Mouse (Mus musculus) intestine, postnatal 0 days (tissue): ENCODE results near the gene Ankrd35. TPM values are rescaled to one million over a fixed set of nuclear protein-coding genes. Genes with fewer than 3 reads are reported as not detected.
"Not testable (repeated sequence)": the region's sequence is repeated elsewhere in the genome, so short reads cannot be mapped to it uniquely, and the experiment has no call there.

Experiments
- ATAC-seq: fragments of 200-750 bp; cut with Nextera tagmentation; 2 replicates; pipeline ENCODE4 v1.8.0; 2017; ENCODE audit warnings: mild to moderate bottlenecking, moderate TSS enrichment, moderate library complexity
- H3K27ac ChIP-seq: fragments of 300-500 bp; sonication (generic); 2 replicates; pipeline ENCODE4 v1.5.1; 2014; ENCODE audit warnings: mild to moderate bottlenecking, low read depth, low read length, moderate library complexity
- H3K27me3 ChIP-seq: fragments of 300-500 bp; sonication (generic); replicated peaks from 2 replicates; pipeline ENCODE4 v1.6.1; 2014; ENCODE audit warnings: low read length, mixed read lengths; ENCODE audit not compliant: control insufficient read depth, insufficient read depth
- H3K36me3 ChIP-seq: fragments of 300-500 bp; sonication (generic); 2 replicates; pipeline ENCODE4 v1.6.1; 2014; ENCODE audit warnings: mild to moderate bottlenecking, moderate library complexity; ENCODE audit not compliant: control insufficient read depth, insufficient read depth
- H3K4me1 ChIP-seq: fragments of 300-500 bp; sonication (generic); replicated peaks from 2 replicates; pipeline ENCODE4 v1.6.1; 2014; ENCODE audit warnings: antibody characterized with exemption, low read length, mixed read lengths; ENCODE audit not compliant: control insufficient read depth, insufficient read depth
- H3K4me2 ChIP-seq: fragments of 300-500 bp; sonication (generic); replicated peaks from 2 replicates; pipeline ENCODE4 v1.6.1; 2014; ENCODE audit warnings: low read depth, mild to moderate bottlenecking, moderate library complexity
- H3K4me3 ChIP-seq: fragments of 300-500 bp; sonication (generic); 2 replicates; pipeline ENCODE4 v1.5.1; 2014; ENCODE audit warnings: low read depth, low read length
- H3K9ac ChIP-seq: fragments of 300-500 bp; sonication (generic); 2 replicates; pipeline ENCODE4 v1.6.1; 2014; ENCODE audit warnings: mild to moderate bottlenecking, low read depth, low read length
- H3K9me3 ChIP-seq: fragments of 300-500 bp; sonication (generic); 2 replicates; pipeline ENCODE4 v1.6.1; 2016; ENCODE audit warnings: mixed run types; ENCODE audit not compliant: control insufficient read depth
- CTCF ChIP-seq: sonication (generic); IDR thresholded peaks from 2 replicates; pipeline ENCODE4 v1.5.1; 2016; ENCODE audit warnings: low read depth, mild to moderate bottlenecking, control low read depth, antibody characterized with exemption, moderate library complexity
- WGBS: fragments of 180-500 bp; shearing (Covaris S2); extraction: QIAGEN DNeasy Blood & Tissue Kit; methylation state at CpG from one replicate; pipeline ENCODE4 v1.1.7; 2014; 5-methylcytosine and 5-hydroxymethylcytosine counted together
- polyA plus RNA-seq: library from polyadenylated mRNA; unstranded; fragments of >200 nt; fragmentation: Nextera tagmentation; extraction: Ambion mirVana; gene quantifications from 2 replicates; pipeline ENCODE4 v1.2.1, GENCODE M21; 2015

The Ankrd35 gene
- polyA plus RNA-seq, 1 experiment from 2014 or later = 0.29 TPM

DNA sequence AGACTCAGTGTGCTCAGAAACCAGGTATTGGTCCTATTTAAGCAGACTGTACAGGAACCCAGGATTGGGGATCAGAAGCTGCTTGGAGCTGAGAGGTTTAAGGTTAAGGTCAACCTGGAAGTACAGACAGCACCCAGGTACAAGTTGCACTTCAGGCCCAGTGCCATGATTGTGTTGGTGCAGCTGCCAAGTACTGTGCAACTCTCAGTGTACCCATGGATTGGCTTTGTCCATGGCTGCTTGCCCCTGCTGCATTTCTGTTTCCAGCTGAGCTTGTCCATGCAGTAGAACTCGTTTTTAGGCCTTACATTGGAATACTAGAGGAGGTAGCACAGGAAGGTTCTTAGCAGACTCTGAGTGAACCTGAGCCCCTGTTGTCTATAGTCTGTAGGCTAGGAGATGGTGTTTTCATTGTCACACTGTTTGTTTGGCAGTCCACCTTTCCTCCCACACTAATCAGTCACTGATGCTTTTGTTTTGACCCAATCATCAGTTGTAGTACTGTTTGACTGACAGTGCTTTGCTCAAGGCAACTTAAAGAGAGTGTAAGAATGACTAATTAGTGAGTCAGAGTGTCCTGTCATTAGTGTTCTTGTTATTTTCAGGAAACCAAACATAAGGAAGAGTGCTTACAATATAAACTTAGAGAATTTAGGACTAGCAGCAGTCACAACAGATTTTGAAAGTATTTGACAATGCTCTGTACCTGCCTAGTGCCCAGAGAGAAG, 67.2 kb downstream of the Ankrd35 start:
- H3K4me1 ChIP-seq = 0 out of 2 replicates have a peak, but pooled peaks cover 3% of the 10 kb centered on the region
- WGBS = 41% methylated on average over 1 of the region's 1 CpGs
- no peak overlapping the region for H3K4me3 ChIP-seq
- H3K9me3 ChIP-seq = no peaks in the 10 kb centered on the region
- no peaks in the 10 kb centered on the region for H3K36me3 ChIP-seq
- H3K4me2 ChIP-seq = no peak overlapping the region
- no peaks in the 10 kb centered on the region for H3K27me3 ChIP-seq
- H3K9ac ChIP-seq = no peak overlapping the region
- no peak for ATAC-seq
- no peak overlapping the region for H3K27ac ChIP-seq
- TF ChIP-seq CTCF = no peak

DNA sequence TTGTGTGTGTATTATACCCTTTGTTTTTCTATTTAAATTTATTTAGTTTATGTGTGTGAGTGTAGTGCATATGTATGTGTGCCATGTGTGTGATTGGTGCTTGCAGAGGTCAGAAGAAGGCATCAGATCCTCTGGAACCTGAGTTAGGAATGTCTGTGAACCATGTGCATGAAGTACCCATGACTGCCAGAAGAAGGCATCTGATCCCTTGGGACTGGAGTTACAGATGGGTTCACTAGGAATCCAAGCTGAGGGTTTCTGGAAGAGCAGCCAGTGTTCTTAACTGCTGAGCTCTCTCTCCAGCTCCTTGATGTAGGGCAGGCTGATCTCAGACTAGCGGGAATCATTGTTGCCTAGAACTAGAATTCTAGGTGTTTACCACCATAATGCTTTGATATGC, 68.1 kb downstream of the Ankrd35 start:
- H3K36me3 ChIP-seq = no peaks in the 10 kb centered on the region
- 0 out of 2 replicates have a peak, but pooled peaks cover 3% of the 10 kb centered on the region for H3K4me1 ChIP-seq
- no peaks in the 10 kb centered on the region for H3K9me3 ChIP-seq
- no peak overlapping the region for H3K9ac ChIP-seq
- no peaks in the 10 kb centered on the region for H3K27me3 ChIP-seq
- H3K27ac ChIP-seq = no peak overlapping the region
- no peak overlapping the region for H3K4me3 ChIP-seq
- no peak overlapping the region for H3K4me2 ChIP-seq
- peak; percentile 59 for TF ChIP-seq CTCF
- 95% methylated on average over 1 of the region's 1 CpGs for WGBS
- no peak for ATAC-seq

- H3K27me3 ChIP-seq, H3K4me3 ChIP-seq, H3K9me3 ChIP-seq, H3K27ac ChIP-seq, H3K4me1 ChIP-seq, ATAC-seq, H3K9ac ChIP-seq, H3K36me3 ChIP-seq, H3K4me2 ChIP-seq: not testable (repeated sequence)
- TF ChIP-seq CTCF = peak; percentile 18; the same call in 1 of the 2 replicates
Measured at GRCm38 (mm10) chr3:96740279-96740678, 70.3 kb downstream of the Ankrd35 start.

Other genes with a start within 250 kb of the Ankrd35 start
- gene BC107364, start 217.8 kb upstream of the Ankrd35 start, polyA plus RNA-seq = 0.54 and 0.56 TPM in 2 replicates
- gene Hfe2, start 145.0 kb upstream of the Ankrd35 start, polyA plus RNA-seq = 0.07 TPM in 1 of 2 replicates, not detected in the other
- gene Txnip, start 112.2 kb upstream of the Ankrd35 start, polyA plus RNA-seq = 244 and 254 TPM in 2 replicates
- gene Gm16253, start 93.1 kb upstream of the Ankrd35 start, polyA plus RNA-seq = 0.31 and 0.41 TPM in 2 replicates
- gene Polr3gl, start 76.0 kb upstream of the Ankrd35 start, polyA plus RNA-seq = 16.4 and 18.7 TPM in 2 replicates
- gene Ankrd34a, start 73.5 kb upstream of the Ankrd35 start, polyA plus RNA-seq = 0.92 and 1.3 TPM in 2 replicates
- 2.2 and 2.4 TPM in 2 replicates for gene Lix1l, start 69.0 kb upstream of the Ankrd35 start, polyA plus RNA-seq
- 72.7 and 73.8 TPM in 2 replicates for gene Rbm8a, start 40.2 kb upstream of the Ankrd35 start, polyA plus RNA-seq
- gene Pex11b, start 34.8 kb upstream of the Ankrd35 start, polyA plus RNA-seq = 33.2 and 36.8 TPM in 2 replicates
- gene Gm42957, start 34.7 kb upstream of the Ankrd35 start, polyA plus RNA-seq = not detected in 2 replicates
- gene Itga10, start 24.5 kb upstream of the Ankrd35 start, polyA plus RNA-seq = 0.17 and 0.21 TPM in 2 replicates
- gene Pias3, start 26.3 kb downstream of the Ankrd35 start, polyA plus RNA-seq = 15.2 and 16.1 TPM in 2 replicates
- 2.2 and 2.8 TPM in 2 replicates for gene Nudt17, start 38.4 kb downstream of the Ankrd35 start, polyA plus RNA-seq
- 19.7 and 20.5 TPM in 2 replicates for gene Polr3c, start 57.5 kb downstream of the Ankrd35 start, polyA plus RNA-seq
- gene Rnf115, start 57.5 kb downstream of the Ankrd35 start, polyA plus RNA-seq = 58.7 and 61.6 TPM in 2 replicates
- 224 and 258 TPM in 2 replicates for gene Pdzk1, start 159.2 kb downstream of the Ankrd35 start, polyA plus RNA-seq
- gene Cd160, start 159.2 kb downstream of the Ankrd35 start, polyA plus RNA-seq = 0.66 and 0.84 TPM in 2 replicates
- 5.3 and 6.6 TPM in 2 replicates for gene Gja5, start 234.6 kb downstream of the Ankrd35 start, polyA plus RNA-seq
- 76.6 and 84.7 TPM in 2 replicates for gene Gpr89, start 235.2 kb downstream of the Ankrd35 start, polyA plus RNA-seq